Mouse (Mus musculus) heart, embryonic 11.5 days (tissue): Measurements from ENCODE around the gene Olfr657. TPM values are rescaled to one million over a fixed set of nuclear protein-coding genes. Genes with fewer than 3 reads are reported as not detected.

ENCODE experiments used
- ATAC-seq: fragments of 200-750 bp; cut with Nextera tagmentation; replicated peaks from 2 replicates; pipeline ENCODE4 v1.8.0; 2017; ENCODE audit warnings: moderate library complexity; ENCODE audit not compliant: insufficient number of reproducible peaks, low FRiP score, low TSS enrichment
- H3K27ac ChIP-seq: fragments of 300-500 bp; sonication (generic); 2 replicates; pipeline ENCODE4 v1.5.1; 2014; ENCODE audit warnings: mild to moderate bottlenecking, low read depth, low read length
- H3K27me3 ChIP-seq: fragments of 300-500 bp; sonication (generic); 2 replicates; pipeline ENCODE4 v1.6.1; 2014; ENCODE audit warnings: mild to moderate bottlenecking, low read length, mixed read lengths; ENCODE audit not compliant: control insufficient read depth, insufficient read depth
- H3K36me3 ChIP-seq: fragments of 300-500 bp; sonication (generic); 2 replicates; pipeline ENCODE4 v1.6.1; 2014; ENCODE audit warnings: mild to moderate bottlenecking, low read length, moderate library complexity, mixed read lengths; ENCODE audit not compliant: control insufficient read depth, insufficient read depth
- H3K4me1 ChIP-seq: fragments of 300-500 bp; sonication (generic); 2 replicates; pipeline ENCODE4 v1.6.1; 2014; ENCODE audit warnings: low read length; ENCODE audit not compliant: control insufficient read depth, insufficient read depth
- H3K4me2 ChIP-seq: fragments of 300-500 bp; sonication (generic); 2 replicates; pipeline ENCODE4 v1.6.1; 2014; ENCODE audit warnings: mild to moderate bottlenecking, moderate library complexity
- H3K4me3 ChIP-seq: fragments of 300-500 bp; sonication (generic); 2 replicates; pipeline ENCODE4 v1.5.1; 2014; ENCODE audit warnings: low read depth, low read length
- H3K9ac ChIP-seq: fragments of 300-500 bp; sonication (generic); 2 replicates; pipeline ENCODE4 v1.6.1; 2014; ENCODE audit warnings: mild to moderate bottlenecking, low read depth, low read length, moderate library complexity
- H3K9me3 ChIP-seq: fragments of 300-500 bp; sonication (generic); replicated peaks from 2 replicates; pipeline ENCODE4 v1.6.1; 2016; ENCODE audit warnings: low read length; ENCODE audit not compliant: control insufficient read depth
- WGBS: fragments of 180-500 bp; shearing (Covaris S2); extraction: QIAGEN DNeasy Blood & Tissue Kit; methylation state at CpG from one replicate; pipeline ENCODE4 v1.1.7; 2014; ENCODE audit not compliant: insufficient replicate concordance; 5-methylcytosine and 5-hydroxymethylcytosine counted together
- polyA plus RNA-seq: library from polyadenylated mRNA; unstranded; fragments of >200 nt; fragmentation: Nextera tagmentation; extraction: Ambion mirVana; gene quantifications from 2 replicates; pipeline ENCODE4 v1.2.1, GENCODE M21; 2014

Gene Olfr657
- polyA plus RNA-seq = not detected in 2 replicates

GRCm38 (mm10) chr7:104624494-104624893, at the start of gene Olfr657:
Olfr657 (plus strand) TSS chr7:104624794.
- ATAC-seq = no peak
- H3K27ac ChIP-seq = no peak within 1 kb of the TSS
- no peaks in the 10 kb centered on the region for H3K27me3 ChIP-seq
- no peak within 1 kb of the TSS for H3K4me2 ChIP-seq
- H3K9me3 ChIP-seq = no peaks in the 10 kb centered on the region
- no peaks in the 10 kb centered on the region for H3K4me1 ChIP-seq
- H3K4me3 ChIP-seq = no peak within 1 kb of the TSS
- no peaks in the 10 kb centered on the region for H3K36me3 ChIP-seq
- no peak within 1 kb of the TSS for H3K9ac ChIP-seq

GRCm38 (mm10) chr7:104577014-104577413, 47.6 kb upstream of the Olfr657 start, which contains the start of gene Olfr653:
Olfr653 (plus strand) TSS chr7:104577314.
- 58% methylated on average over 2 of the region's 2 CpGs for WGBS
- Histone ChIP-seq H3K27me3 (no peaks in the 10 kb centered on the region), H3K4me1 (no peaks in the 10 kb centered on the region), H3K4me3 (no peak within 1 kb of the TSS), H3K9ac (no peak within 1 kb of the TSS), H3K4me2 (no peak within 1 kb of the TSS), H3K27ac (no peak within 1 kb of the TSS), H3K36me3 (no peaks in the 10 kb centered on the region), H3K9me3 (no peaks in the 10 kb centered on the region)
- ATAC-seq = no peak

- Histone ChIP-seq H3K36me3 (no peaks in the 10 kb centered on the region), H3K4me2 (no peak overlapping the region), H3K4me1 (no peaks in the 10 kb centered on the region), H3K27ac (no peak overlapping the region), H3K9me3 (no peaks in the 10 kb centered on the region), H3K4me3 (no peak overlapping the region), H3K27me3 (no peaks in the 10 kb centered on the region), H3K9ac (no peak overlapping the region)
- no peak for ATAC-seq
- WGBS = 83% methylated on average over 4 of the region's 4 CpGs
These were observed 43.7 kb upstream of the Olfr657 start for GRCm38 (mm10) chr7:104580846-104581245.

GRCm38 (mm10) chr7:104581429-104581828, 43.2 kb upstream of the Olfr657 start:
- H3K4me2 ChIP-seq = no peak overlapping the region
- no peak for ATAC-seq
- no peak overlapping the region for H3K9ac ChIP-seq
- H3K27me3 ChIP-seq = no peaks in the 10 kb centered on the region
- H3K27ac ChIP-seq = no peak overlapping the region
- no peaks in the 10 kb centered on the region for H3K36me3 ChIP-seq
- H3K4me3 ChIP-seq = no peak overlapping the region
- WGBS = 85% methylated on average over 4 of the region's 4 CpGs
- H3K9me3 ChIP-seq = no peaks in the 10 kb centered on the region
- no peaks in the 10 kb centered on the region for H3K4me1 ChIP-seq

- Histone ChIP-seq H3K27ac (no peak within 1 kb of the TSS), H3K9ac (no peak within 1 kb of the TSS), H3K4me3 (no peak within 1 kb of the TSS), H3K9me3 (no peaks in the 10 kb centered on the region), H3K27me3 (no peaks in the 10 kb centered on the region), H3K4me1 (no peaks in the 10 kb centered on the region), H3K36me3 (no peaks in the 10 kb centered on the region), H3K4me2 (no peak within 1 kb of the TSS)
- ATAC-seq = no peak
- 83% methylated on average over 4 of the region's 4 CpGs for WGBS
These were observed 37.9 kb upstream of the Olfr657 start, which contains the start of gene Olfr654 for GRCm38 (mm10) chr7:104586725-104587124. Olfr654 (plus strand) TSS chr7:104587025.

- Histone ChIP-seq H3K27me3 (no peaks in the 10 kb centered on the region), H3K27ac (no peak overlapping the region), H3K4me3 (no peak overlapping the region), H3K9me3 (no peaks in the 10 kb centered on the region), H3K4me1 (no peaks in the 10 kb centered on the region), H3K9ac (no peak overlapping the region), H3K4me2 (no peak overlapping the region), H3K36me3 (no peaks in the 10 kb centered on the region)
- WGBS = 78% methylated on average over 5 of the region's 5 CpGs
- no peak for ATAC-seq
These were observed 36.3 kb upstream of the Olfr657 start for GRCm38 (mm10) chr7:104588274-104588673.

GRCm38 (mm10) chr7:104601679-104602078, 22.9 kb upstream of the Olfr657 start, which contains the start of gene Olfr655:
Olfr655 (minus strand) TSS chr7:104601779.
- WGBS = 85% methylated on average over 2 of the region's 2 CpGs
- H3K9me3 ChIP-seq = 0 out of 2 replicates have a peak, but pooled peaks cover 2% of the 10 kb centered on the region
- H3K4me1 ChIP-seq = no peaks in the 10 kb centered on the region

GRCm38 (mm10) chr7:104603173-104603572, 21.4 kb upstream of the Olfr657 start:
- Histone ChIP-seq H3K4me3 (no peak overlapping the region), H3K36me3 (no peaks in the 10 kb centered on the region), H3K9me3 (0 out of 2 replicates have a peak, but pooled peaks cover 2% of the 10 kb centered on the region), H3K4me2 (no peak overlapping the region), H3K27me3 (no peaks in the 10 kb centered on the region), H3K9ac (no peak overlapping the region), H3K4me1 (no peaks in the 10 kb centered on the region), H3K27ac (no peak overlapping the region)
- no peak for ATAC-seq
- WGBS = 2% methylated on average over 3 of the region's 3 CpGs

More at GRCm38 (mm10) chr7:104601679-104602078, 22.9 kb upstream of the Olfr657 start, which contains the start of gene Olfr655:
- no peak for ATAC-seq
- Histone ChIP-seq H3K9ac (no peak within 1 kb of the TSS), H3K4me3 (no peak within 1 kb of the TSS), H3K27me3 (no peaks in the 10 kb centered on the region), H3K4me2 (no peak within 1 kb of the TSS), H3K27ac (no peak within 1 kb of the TSS), H3K36me3 (no peaks in the 10 kb centered on the region)

- no peak overlapping the region for H3K27ac ChIP-seq
- 0 out of 2 replicates have a peak, but pooled peaks cover 2% of the 10 kb centered on the region for H3K9me3 ChIP-seq
- no peak for ATAC-seq
- H3K4me3 ChIP-seq = no peak overlapping the region
- H3K36me3 ChIP-seq = no peaks in the 10 kb centered on the region
- H3K4me2 ChIP-seq = no peak overlapping the region
- H3K27me3 ChIP-seq = no peaks in the 10 kb centered on the region
- no peak overlapping the region for H3K9ac ChIP-seq
- H3K4me1 ChIP-seq = no peaks in the 10 kb centered on the region
These were observed 19.9 kb upstream of the Olfr657 start for GRCm38 (mm10) chr7:104604727-104605126.
